Mouse (Mus musculus) CH12.LX (cell line): ENCODE data around the gene Eif4h. TPM values are rescaled to one million over a fixed set of nuclear protein-coding genes. Genes with fewer than 3 reads are reported as not detected.
A peak's percentile ranks its signal among the peaks of the same experiment; 100 is the strongest.

Experiments
- DNase-seq: peaks from one replicate; pipeline ENCODE4 v3.0.0-alpha.2; 2013; ENCODE audit errors: extremely low read depth
- H3K27ac ChIP-seq: 2 replicates; pipeline ENCODE4 v1.5.1; 2012; ENCODE audit warnings: low read depth, mild to moderate bottlenecking, control low read depth, moderate library complexity; ENCODE audit not compliant: insufficient read depth
- H3K27me3 ChIP-seq: replicated peaks from 2 replicates; pipeline ENCODE3; 2012; ENCODE audit warnings: inconsistent platforms
- H3K36me3 ChIP-seq, 2 experiments: replicated peaks in 1 of 2; 2 replicates each; pipeline versions ENCODE3 to v1.6.1; 2012; ENCODE audit warnings: inconsistent platforms in 1 of 2, low read length in 1 of 2, mild to moderate bottlenecking in 1 of 2, mixed read lengths in 1 of 2, moderate library complexity in 1 of 2; ENCODE audit not compliant: control insufficient read depth in 1 of 2, insufficient read depth in 1 of 2
- H3K4me1 ChIP-seq, 2 experiments: 2 replicates each; pipeline ENCODE4 v1.6.1; 2012; ENCODE audit warnings: inconsistent platforms in 1 of 2, moderate library complexity in 1 of 2; ENCODE audit not compliant: insufficient read depth in 2 of 2, control insufficient read depth in 1 of 2
- H3K4me2 ChIP-seq: 2 replicates; pipeline ENCODE4 v1.6.1; 2012; ENCODE audit warnings: low read depth, mild to moderate bottlenecking, control low read depth; ENCODE audit not compliant: poor library complexity, insufficient read depth, severe bottlenecking
- H3K4me3 ChIP-seq, 3 experiments: fragments of 150-350 bp in 1 of 3; sonication (generic) in 1 of 3; replicated peaks in 1 of 3; 2 replicates each; pipeline versions ENCODE3 to v1.5.1; 2011 to 2012; ENCODE audit warnings: low read depth in 2 of 3, low read length in 2 of 3, mild to moderate bottlenecking in 2 of 3, moderate library complexity in 2 of 3, control low read depth in 1 of 3, improper control_type of control experiment in 1 of 3, inconsistent platforms in 1 of 3, mixed read lengths in 1 of 3; ENCODE audit not compliant: poor library complexity in 1 of 3
- H3K79me2 ChIP-seq: replicated peaks from 2 replicates; pipeline ENCODE4 v1.6.1; 2012; ENCODE audit warnings: mild to moderate bottlenecking, moderate library complexity; ENCODE audit not compliant: control insufficient read depth, poor library complexity, insufficient read depth, severe bottlenecking; ENCODE audit errors: extremely low read depth
- H3K9ac ChIP-seq: 2 replicates; pipeline ENCODE4 v1.6.1; 2012; ENCODE audit warnings: low read depth, mild to moderate bottlenecking, control low read depth, moderate library complexity; ENCODE audit not compliant: insufficient read depth
- H3K9me3 ChIP-seq: replicated peaks from 2 replicates; pipeline ENCODE3; 2012; ENCODE audit warnings: low read length, inconsistent platforms, mixed read lengths
- BHLHE40 ChIP-seq: IDR thresholded peaks from 2 replicates; pipeline ENCODE4 v1.6.1; 2011; ENCODE audit warnings: mild to moderate bottlenecking, low read depth, low read length, improper control_type of control experiment
- CHD1 ChIP-seq: IDR thresholded peaks from 2 replicates; pipeline ENCODE4 v1.6.1; 2012; ENCODE audit warnings: low read depth, low read length, improper control_type of control experiment, inconsistent platforms
- CHD2 ChIP-seq: IDR thresholded peaks from 2 replicates; pipeline ENCODE4 v1.6.1; 2011; ENCODE audit warnings: low read length, improper control_type of control experiment
- CTCF ChIP-seq, 2 experiments: IDR thresholded peaks in 1 of 2; conservative IDR thresholded peaks in 1 of 2; 2 replicates each; pipeline ENCODE4 v1.5.1; 2011 to 2012; ENCODE audit warnings: low read depth in 2 of 2, low read length in 2 of 2, improper control_type of control experiment in 1 of 2, inconsistent platforms in 1 of 2, mild to moderate bottlenecking in 1 of 2, moderate library complexity in 1 of 2
- E2F4 ChIP-seq: IDR thresholded peaks from 2 replicates; pipeline ENCODE4 v1.6.1; 2011; ENCODE audit warnings: low read depth, low read length, improper control_type of control experiment; ENCODE audit not compliant: insufficient replicate concordance
- ELF1 ChIP-seq: IDR thresholded peaks from 2 replicates; pipeline ENCODE4 v1.6.1; 2014; ENCODE audit warnings: low read depth, mild to moderate bottlenecking, inconsistent platforms, low read length, improper control_type of control experiment
- EP300 ChIP-seq: IDR thresholded peaks from 2 replicates; pipeline ENCODE4 v1.6.1; 2011; ENCODE audit warnings: low read length, improper control_type of control experiment
- ETS1 ChIP-seq: conservative IDR thresholded peaks from 2 replicates; pipeline ENCODE4 v1.6.1; 2012; ENCODE audit warnings: low read depth, mild to moderate bottlenecking, inconsistent platforms, low read length, improper control_type of control experiment, moderate library complexity
- GABPA ChIP-seq: IDR thresholded peaks from 2 replicates; pipeline ENCODE4 v1.6.1; 2012; ENCODE audit warnings: low read depth, low read length, improper control_type of control experiment, inconsistent platforms; ENCODE audit not compliant: insufficient replicate concordance
- HCFC1 ChIP-seq: IDR thresholded peaks from 2 replicates; pipeline ENCODE4 v1.6.1; 2012; ENCODE audit warnings: low read depth, mild to moderate bottlenecking, inconsistent platforms, low read length, improper control_type of control experiment
- IRF4 ChIP-seq: IDR thresholded peaks from 2 replicates; pipeline ENCODE4 v1.6.1; 2014; ENCODE audit warnings: low read depth, mild to moderate bottlenecking, inconsistent platforms, low read length, improper control_type of control experiment
- JUN ChIP-seq: IDR thresholded peaks from 2 replicates; pipeline ENCODE4 v1.6.1; 2011; ENCODE audit warnings: low read depth, mild to moderate bottlenecking, low read length, improper control_type of control experiment, moderate library complexity; ENCODE audit not compliant: insufficient read depth
- JUND ChIP-seq: conservative IDR thresholded peaks from 2 replicates; pipeline ENCODE4 v1.6.1; 2011; ENCODE audit warnings: low read depth, low read length, improper control_type of control experiment
- KAT2A ChIP-seq: IDR thresholded peaks from 2 replicates; pipeline ENCODE4 v1.6.1; 2012; ENCODE audit warnings: low read length, improper control_type of control experiment, inconsistent platforms; ENCODE audit not compliant: insufficient replicate concordance
- MAFK ChIP-seq: IDR thresholded peaks from 2 replicates; pipeline ENCODE4 v1.6.1; 2011; ENCODE audit warnings: low read length, improper control_type of control experiment; ENCODE audit not compliant: insufficient replicate concordance
- MAX ChIP-seq: IDR thresholded peaks from 2 replicates; pipeline ENCODE4 v1.6.1; 2011; ENCODE audit warnings: low read length, improper control_type of control experiment
- MAZ ChIP-seq: IDR thresholded peaks from 2 replicates; pipeline ENCODE4 v1.6.1; 2012; ENCODE audit warnings: low read depth, mild to moderate bottlenecking, inconsistent platforms, low read length, improper control_type of control experiment, moderate library complexity
- MEF2A ChIP-seq: IDR thresholded peaks from 2 replicates; pipeline ENCODE4 v1.6.1; 2014; ENCODE audit warnings: low read depth, mild to moderate bottlenecking, inconsistent platforms, low read length, improper control_type of control experiment, borderline replicate concordance
- MXI1 ChIP-seq: IDR thresholded peaks from 2 replicates; pipeline ENCODE4 v1.6.1; 2011; ENCODE audit warnings: mild to moderate bottlenecking, low read depth, low read length, improper control_type of control experiment
- MYC ChIP-seq: IDR thresholded peaks from 2 replicates; pipeline ENCODE4 v1.6.1; 2011; ENCODE audit warnings: low read depth, mild to moderate bottlenecking, improper control_type of control experiment, low read length
- NELFE ChIP-seq: IDR thresholded peaks from 2 replicates; pipeline ENCODE4 v1.6.1; 2011; ENCODE audit warnings: low read depth, low read length, improper control_type of control experiment
- NRF1 ChIP-seq: IDR thresholded peaks from 2 replicates; pipeline ENCODE4 v1.6.1; 2014; ENCODE audit warnings: low read depth, mild to moderate bottlenecking, inconsistent platforms, low read length, improper control_type of control experiment, moderate library complexity
- PAX5 ChIP-seq: IDR thresholded peaks from 2 replicates; pipeline ENCODE4 v1.6.1; 2012; ENCODE audit warnings: low read length, inconsistent platforms, mixed read lengths
- POLR2A ChIP-seq: IDR thresholded peaks from 2 replicates; pipeline ENCODE4 v1.6.1; 2011; ENCODE audit warnings: low read depth, mild to moderate bottlenecking, improper control_type of control experiment, low read length
- POLR2AphosphoS2 ChIP-seq: IDR thresholded peaks from 2 replicates; pipeline ENCODE4 v1.6.1; 2011; ENCODE audit warnings: low read depth, low read length, improper control_type of control experiment
- RAD21 ChIP-seq: IDR thresholded peaks from 2 replicates; pipeline ENCODE4 v1.6.1; 2011; ENCODE audit warnings: low read depth, mild to moderate bottlenecking, low read length, improper control_type of control experiment, moderate library complexity
- RCOR1 ChIP-seq: conservative IDR thresholded peaks from 2 replicates; pipeline ENCODE4 v1.6.1; 2012; ENCODE audit warnings: low read depth, mild to moderate bottlenecking, inconsistent platforms, low read length, improper control_type of control experiment
- SIN3A ChIP-seq: IDR thresholded peaks from 2 replicates; pipeline ENCODE4 v1.6.1; 2012; ENCODE audit warnings: low read length, improper control_type of control experiment, inconsistent platforms
- SMC3 ChIP-seq: IDR thresholded peaks from 2 replicates; pipeline ENCODE4 v1.6.1; 2011; ENCODE audit warnings: low read depth, low read length, improper control_type of control experiment
- TBP ChIP-seq: conservative IDR thresholded peaks from 2 replicates; pipeline ENCODE4 v1.6.1; 2011; ENCODE audit warnings: low read depth, low read length, improper control_type of control experiment
- TCF12 ChIP-seq: IDR thresholded peaks from 2 replicates; pipeline ENCODE4 v1.6.1; 2014; ENCODE audit warnings: low read depth, mild to moderate bottlenecking, inconsistent platforms, low read length, improper control_type of control experiment
- UBTF ChIP-seq: IDR thresholded peaks from 2 replicates; pipeline ENCODE4 v1.6.1; 2012; ENCODE audit warnings: low read depth, mild to moderate bottlenecking, inconsistent platforms, low read length, improper control_type of control experiment, moderate library complexity
- USF1 ChIP-seq: IDR thresholded peaks from 2 replicates; pipeline ENCODE4 v1.6.1; 2014; ENCODE audit warnings: low read depth, mild to moderate bottlenecking, inconsistent platforms, low read length, improper control_type of control experiment
- USF2 ChIP-seq: conservative IDR thresholded peaks from 2 replicates; pipeline ENCODE4 v1.6.1; 2011; ENCODE audit warnings: low read depth, low read length, improper control_type of control experiment
- ZC3H11A ChIP-seq: IDR thresholded peaks from 2 replicates; pipeline ENCODE4 v1.6.1; 2012; ENCODE audit warnings: low read depth, mild to moderate bottlenecking, inconsistent platforms, low read length, improper control_type of control experiment
- ZKSCAN1 ChIP-seq: IDR thresholded peaks from 2 replicates; pipeline ENCODE4 v1.6.1; 2012; ENCODE audit warnings: low read depth, inconsistent platforms, low read length, improper control_type of control experiment, borderline replicate concordance
- ZMIZ1 ChIP-seq: IDR thresholded peaks from 2 replicates; pipeline ENCODE4 v1.6.1; 2012; ENCODE audit warnings: low read depth, mild to moderate bottlenecking, inconsistent platforms, low read length, improper control_type of control experiment
- ZNF384 ChIP-seq: IDR thresholded peaks from 2 replicates; pipeline ENCODE4 v1.6.1; 2012; ENCODE audit warnings: low read depth, low read length, improper control_type of control experiment, inconsistent platforms
- dilution Hi-C: fragments of 300-500 bp; cut with MboI; formaldehyde crosslinking; loops from 2 replicates; pipeline ENCODE4 v1.14.3; 2020; ENCODE audit warnings: low sequenced_read_pairs; ENCODE audit not compliant: extremely low pct_unique_long_range_greater_than_20kb, extremely low pct_ligation_motif_present
- in situ Hi-C: fragments of 300-500 bp; cut with MboI; formaldehyde crosslinking; loops from 3 replicates; pipeline ENCODE4 v1.14.3; 2019; ENCODE audit warnings: low sequenced_read_pairs, low pct_ligation_motif_present, low pct_unique_long_range_greater_than_20kb, mixed read lengths
- polyA plus RNA-seq: library from polyadenylated mRNA; unstranded; fragments of >175 nt; gene quantifications from 2 replicates; pipeline ENCODE4 v1.2.1, GENCODE M21; 2012; ENCODE audit warnings: low read depth; ENCODE audit not compliant: insufficient read length
- total RNA-seq, 2 experiments: library from RNA; depleted of rRNA; stranded (reverse); fragments of 300-350 nt in 1 of 2; fragments of >200 nt in 1 of 2; gene quantifications; 2 replicates each; pipeline ENCODE4 v1.2.3; 2012 to 2014

Gene Eif4h
- total and polyA plus RNA-seq, 3 experiments = 391 to 470 (median 408) TPM

GRCm38 (mm10) chr5:134613727-134614126 is 25.6 kb downstream of the Eif4h start:
- dilution Hi-C loops = no loop called here
- peak; percentile 90 for DNase-seq
- Histone ChIP-seq H3K4me1 (peaks cover 18 to 50% of the 10 kb centered on the region in 2 experiments), H3K36me3 (peaks cover 12 to 41% of the 10 kb centered on the region in 2 experiments), H3K4me3 (peak overlapping the region; percentile 63 to 78 (median 73)), H3K9ac (peak overlapping the region; percentile 84), H3K27ac (peak overlapping the region; percentile 99), H3K79me2 (peaks cover 40% of the 10 kb centered on the region), H3K27me3 (no peaks in the 10 kb centered on the region), H3K4me2 (peak overlapping the region; percentile 83; the same call in 1 of the 2 replicates), H3K9me3 (no peaks in the 10 kb centered on the region)
- TF ChIP-seq POLR2AphosphoS2 (peak; percentile 43; the same call in 1 of the 2 replicates), ZNF384 (peak; percentile 10; the same call in 1 of the 2 replicates), JUN (peak; percentile 89), UBTF (0 out of 2 replicates have a peak, but pooled peaks have one; percentile 67), CHD2 (peak; percentile 95), MAX (peak; percentile 79), POLR2A (peak; percentile 89), ZKSCAN1 (no peak), IRF4 (peak; percentile 100), ZMIZ1 (peak; percentile 94), ZC3H11A (no peak), NRF1 (peak; percentile 53), TBP (peak; percentile 92), E2F4 (no peak), SMC3 (peak; percentile 10; the same call in 1 of the 2 replicates), BHLHE40 (peak; percentile 89), SIN3A (peak; percentile 97), ELF1 (peak; percentile 58), RAD21 (no peak; the same call in 1 of the 2 replicates), NELFE (peak; percentile 81), USF1 (no peak), RCOR1 (peak; percentile 90; the same call in 1 of the 2 replicates), MYC (peak; percentile 80; the same call in 1 of the 2 replicates), MEF2A (peak; percentile 100), USF2 (no peak), HCFC1 (peak; percentile 60), KAT2A (peak; percentile 82), MAFK (peak; percentile 86), EP300 (peak; percentile 99), TCF12 (peak; percentile 98), CTCF (conservative IDR thresholded peaks at IDR 0.05 in 1 of 2, IDR thresholded peaks at IDR 0.05 in 1 of 2; ENCODE audit: low read depth in 2 of 2, low read length in 2 of 2) (no peak), PAX5 (no peak), GABPA (no peak), ETS1 (peak; percentile 92), MXI1 (peak; percentile 79), MAZ (peak; percentile 92), CHD1 (no peak), JUND (peak; percentile 92)
- in situ Hi-C loops = loop anchor here (25.0 kb wide), 1 partner anchor 251 kb away; no protein-coding TSS in a partner anchor
